Mouse (Mus musculus) kidney, postnatal 0 days (tissue): ENCODE measurements around the gene Mrm1. TPM values are rescaled to one million over a fixed set of nuclear protein-coding genes. Genes with fewer than 3 reads are reported as not detected.

Source experiments
- ATAC-seq: fragments of 200-750 bp; cut with Nextera tagmentation; replicated peaks from 2 replicates; pipeline ENCODE4 v1.8.0; 2017; ENCODE audit warnings: low read depth, moderate number of reproducible peaks, moderate TSS enrichment, moderate library complexity; ENCODE audit not compliant: low FRiP score
- DNase-seq: peaks from one replicate; pipeline ENCODE4 v3.0.0-alpha.2; 2016; ENCODE audit warnings: low spot score
- H3K27ac ChIP-seq: fragments of 300-500 bp; sonication (generic); 2 replicates; pipeline ENCODE4 v1.5.1; 2014; ENCODE audit warnings: mild to moderate bottlenecking
- H3K27me3 ChIP-seq: fragments of 300-500 bp; sonication (generic); 2 replicates; pipeline ENCODE4 v1.6.1; 2014; ENCODE audit warnings: low read length, mixed read lengths; ENCODE audit not compliant: insufficient read depth
- H3K36me3 ChIP-seq: fragments of 300-500 bp; sonication (generic); 2 replicates; pipeline ENCODE4 v1.6.1; 2014; ENCODE audit warnings: low read length, mixed read lengths; ENCODE audit not compliant: insufficient read depth
- H3K4me1 ChIP-seq: fragments of 300-500 bp; sonication (generic); replicated peaks from 2 replicates; pipeline ENCODE4 v1.6.1; 2014; ENCODE audit warnings: antibody characterized with exemption, low read length, mixed read lengths; ENCODE audit not compliant: insufficient read depth
- H3K4me2 ChIP-seq: fragments of 300-500 bp; sonication (generic); 2 replicates; pipeline ENCODE4 v1.6.1; 2014; ENCODE audit warnings: mild to moderate bottlenecking, low read length, moderate library complexity, mixed read lengths
- H3K4me3 ChIP-seq: fragments of 300-500 bp; sonication (generic); replicated peaks from 2 replicates; pipeline ENCODE4 v1.5.1; 2014; ENCODE audit warnings: low read depth, low read length
- H3K9ac ChIP-seq: fragments of 300-500 bp; sonication (generic); 2 replicates; pipeline ENCODE4 v1.6.1; 2014; ENCODE audit warnings: low read depth, low read length
- H3K9me3 ChIP-seq: fragments of 300-500 bp; sonication (generic); replicated peaks from 2 replicates; pipeline ENCODE4 v1.6.1; 2016; ENCODE audit warnings: low read length, inconsistent platforms, mixed read lengths
- CTCF ChIP-seq: IDR thresholded peaks from 2 replicates; pipeline ENCODE4 v1.5.1; 2016; ENCODE audit warnings: antibody characterized with exemption, low read depth, mild to moderate bottlenecking, moderate library complexity
- WGBS: fragments of 180-500 bp; shearing (Covaris S2); extraction: QIAGEN DNeasy Blood & Tissue Kit; methylation state at CpG from one replicate; pipeline ENCODE4 v1.1.7; 2014; 5-methylcytosine and 5-hydroxymethylcytosine counted together
- polyA plus RNA-seq: library from polyadenylated mRNA; unstranded; fragments of >200 nt; fragmentation: Nextera tagmentation; extraction: Ambion mirVana; gene quantifications from 2 replicates; pipeline ENCODE4 v1.2.1, GENCODE M21; 2015

Mrm1 gene
- polyA plus RNA-seq: 10.8 and 12.8 TPM in 2 replicates

GRCm38 (mm10) chr11:84818961-84819692 lies at the start of gene Mrm1:
Gene Mrm1, minus strand, starts transcription at chr11:84819515.
- TF ChIP-seq CTCF: peak; percentile 88
- no peaks in the 10 kb centered on the region for H3K9me3 ChIP-seq
- H3K9ac ChIP-seq: peak within 1 kb of the TSS; percentile 76
- peak within 1 kb of the TSS; percentile 100 for H3K4me2 ChIP-seq
- ATAC-seq (peak; percentile 88), DNase-seq (peak; percentile 96)
- peak within 1 kb of the TSS; percentile 72 for H3K4me3 ChIP-seq
- H3K27me3 ChIP-seq: no peaks in the 10 kb centered on the region
- under 1% methylated on average over 55 of the region's 55 CpGs for WGBS
- H3K27ac ChIP-seq: peak within 1 kb of the TSS; percentile 88
- no peaks in the 10 kb centered on the region for H3K4me1 ChIP-seq
- H3K36me3 ChIP-seq: no peaks in the 10 kb centered on the region

GRCm38 (mm10) chr11:84868786-84869259 lies 49.5 kb upstream of the Mrm1 start:
- no peaks in the 10 kb centered on the region for H3K27me3 ChIP-seq
- peak overlapping the region; percentile 92 for H3K9ac ChIP-seq
- peaks cover 10% of the 10 kb centered on the region; the same call in 1 of the 2 replicates for H3K4me1 ChIP-seq
- peak overlapping the region; percentile 93 for H3K27ac ChIP-seq
- no peaks in the 10 kb centered on the region for H3K9me3 ChIP-seq
- no peak for TF ChIP-seq CTCF
- H3K36me3 ChIP-seq: no peaks in the 10 kb centered on the region
- peak overlapping the region; percentile 85 for H3K4me2 ChIP-seq
- DNase-seq (peak; percentile 20), ATAC-seq (no peak)
- WGBS: 4% methylated on average over 7 of the region's 7 CpGs
- peak overlapping the region; percentile 85 for H3K4me3 ChIP-seq

- Histone ChIP-seq H3K36me3 (no peaks in the 10 kb centered on the region), H3K27me3 (no peaks in the 10 kb centered on the region), H3K4me3 (no peak overlapping the region), H3K4me2 (no peak overlapping the region), H3K4me1 (peaks cover 10% of the 10 kb centered on the region; the same call in 1 of the 2 replicates), H3K9ac (no peak overlapping the region), H3K27ac (no peak overlapping the region), H3K9me3 (no peaks in the 10 kb centered on the region)
- TF ChIP-seq CTCF: no peak
- WGBS: 80% methylated on average over 2 of the region's 2 CpGs
- ATAC-seq (no peak), DNase-seq (no peak)
Observed at GRCm38 (mm10) chr11:84867586-84867985, 48.3 kb upstream of the Mrm1 start.

- Histone ChIP-seq H3K27me3 (no peaks in the 10 kb centered on the region), H3K4me1 (peaks cover 10% of the 10 kb centered on the region; the same call in 1 of the 2 replicates), H3K27ac (no peak overlapping the region), H3K9me3 (no peaks in the 10 kb centered on the region), H3K4me3 (no peak overlapping the region), H3K36me3 (peaks cover 8% of the 10 kb centered on the region; the same call in 1 of the 2 replicates), H3K9ac (no peak overlapping the region), H3K4me2 (no peak overlapping the region)
- DNase-seq (no peak), ATAC-seq (no peak)
- no peak for TF ChIP-seq CTCF
- 53% methylated on average over 2 of the region's 2 CpGs for WGBS
Observed at GRCm38 (mm10) chr11:84865268-84865667, 46.0 kb upstream of the Mrm1 start.

GRCm38 (mm10) chr11:84855285-84855684 lies 36.0 kb upstream of the Mrm1 start:
- TF ChIP-seq CTCF: no peak
- no peaks in the 10 kb centered on the region for H3K27me3 ChIP-seq
- H3K4me2 ChIP-seq: no peak overlapping the region
- DNase-seq: no peak
- H3K9me3 ChIP-seq: no peaks in the 10 kb centered on the region
- WGBS: 95% methylated on average over 6 of the region's 6 CpGs
- no peaks in the 10 kb centered on the region for H3K4me1 ChIP-seq
- peaks cover 29% of the 10 kb centered on the region for H3K36me3 ChIP-seq
- ATAC-seq: no peak
- no peak overlapping the region for H3K9ac ChIP-seq
- no peak overlapping the region for H3K4me3 ChIP-seq
- H3K27ac ChIP-seq: no peak overlapping the region

GRCm38 (mm10) chr11:84847475-84848090 lies 28.3 kb upstream of the Mrm1 start:
- Histone ChIP-seq H3K36me3 (peaks cover 19% of the 10 kb centered on the region), H3K27ac (no peak overlapping the region), H3K4me3 (no peak overlapping the region), H3K9ac (no peak overlapping the region), H3K27me3 (no peaks in the 10 kb centered on the region), H3K4me2 (no peak overlapping the region), H3K9me3 (no peaks in the 10 kb centered on the region), H3K4me1 (no peaks in the 10 kb centered on the region)
- ATAC-seq (no peak), DNase-seq (no peak)
- TF ChIP-seq CTCF: no peak
- WGBS: 78% methylated on average over 7 of the region's 7 CpGs
